In genomic region chr4:43555926-43556325, GRCm38 (mm10) we compare ENCODE assay signal across 34 mouse cellular contexts. TPM values are rescaled to one million over a fixed set of nuclear protein-coding genes. Genes with fewer than 3 reads are reported as not detected.
DNase-seq lines count a peak whose midpoint lies in the region; TF ChIP-seq lines count a peak whose summit lies in the region.
"Had no signal": no experiment of that assay in that cellular context is flagged by ENCODE, and none has a peak within 500 bp of the region (broad histone marks: within the 10 kb centered on the region; RNA-seq: fewer than 3 reads in every experiment).

No protein-coding gene starts in this region.

- peaks cover 8% of the 10 kb centered on the region; the same call in 1 of the 2 replicates for H3K4me1 ChIP-seq in cerebellum, adult 2 months (ENCODE audit: control insufficient read depth, insufficient read depth, low read length)
- H3K4me1 ChIP-seq in lung, adult 2 months (ENCODE audit: control insufficient read depth, insufficient read depth, low read length): peaks cover 18% of the 10 kb centered on the region

- H3K27me3 ChIP-seq in myocyte (ENCODE audit: control insufficient read depth, insufficient read depth, insufficient read length): no peaks in the 10 kb centered on the region
- H3K27me3 ChIP-seq in cerebellum, adult 2 months (ENCODE audit: control insufficient read depth, insufficient read depth, low read length): no peaks in the 10 kb centered on the region
- H3K27me3 ChIP-seq: embryonic facial prominence, embryonic 12.5 days; forebrain, embryonic 15.5 days; hindbrain, embryonic 12.5 days; intestine, embryonic 15.5 days; limb, embryonic 15.5 days; neural tube, embryonic 13.5 days had no signal

- H3K27ac ChIP-seq in macrophage: peak overlapping the region; percentile 97
- H3K27ac ChIP-seq in cerebellum, adult 2 months (ENCODE audit: insufficient read depth, low read length): no peak overlapping the region
- H3K27ac ChIP-seq: embryonic facial prominence, embryonic 12.5 days; forebrain, embryonic 15.5 days; hindbrain, embryonic 12.5 days; hindbrain, postnatal 0 days; intestine, embryonic 15.5 days; kidney, postnatal 0 days; limb, embryonic 10.5 days; limb, embryonic 15.5 days; neural tube, embryonic 13.5 days had no signal

- 32% methylated on average over 7 of the region's 7 CpGs for WGBS in macrophage (ENCODE audit: missing documents)
- WGBS in cerebellum, adult 2 months: 96% methylated on average over 7 of the region's 7 CpGs
- 91% methylated on average over 7 of the region's 7 CpGs for WGBS in lung, adult 2 months

- DNase-seq in heart, adult 11 months: peak; percentile 92
- no peak for DNase-seq in heart, postnatal 25 days (ENCODE audit: low spot score)
- peak; percentile 52 for DNase-seq in MEL-GATA-1-ER (ENCODE audit: extremely low read depth, low read depth)
- no peak for DNase-seq in cerebellum, adult 2 months
- DNase-seq in lung, adult 2 months: no peak
- DNase-seq: adrenal gland, postnatal 25 days; cerebellum, adult 8-10 months; cerebellum, postnatal 36 days; embryo, embryonic 11 days; heart, postnatal 14 days; kidney, adult 2 months; kidney, postnatal 4 days; thymus, postnatal 14 days had no signal

- intact Hi-C loops in heart, postnatal 25 days (cut with DNase I): loop anchor here (5.0 kb wide), 1 partner anchor 114 kb away; the partner anchor contains the start of gene Tesk1

- TF ChIP-seq POLR2A in myocyte (IDR thresholded peaks at IDR 0.05; ENCODE audit: insufficient read length, low read depth): no peak
- no peak for TF ChIP-seq POLR2A in cerebellum, adult 2 months (IDR thresholded peaks at IDR 0.05; ENCODE audit: borderline replicate concordance, insufficient read depth, low read length)
- TF ChIP-seq POLR2A in lung, adult 2 months (IDR thresholded peaks at IDR 0.05; ENCODE audit: borderline replicate concordance, extremely low read depth, low read depth, low read length): no peak

- H3K36me3 ChIP-seq in macrophage (ENCODE audit: inconsistent target): peaks cover 63% of the 10 kb centered on the region
- peaks cover 59% of the 10 kb centered on the region for H3K36me3 ChIP-seq in myocyte (ENCODE audit: control insufficient read depth, insufficient read depth)

- no peak overlapping the region for H3K4me3 ChIP-seq in macrophage (ENCODE audit: inconsistent target)
- no peak overlapping the region for H3K4me3 ChIP-seq in myocyte
- no peak overlapping the region for H3K4me3 ChIP-seq in cerebellum, adult 2 months (replicated peaks; ENCODE audit: insufficient read depth, low read depth, low read length)
- no peak overlapping the region for H3K4me3 ChIP-seq in lung, adult 2 months (replicated peaks; ENCODE audit: extremely low read depth, low read depth, low read length)
- H3K4me3 ChIP-seq: embryonic facial prominence, embryonic 12.5 days; forebrain, embryonic 15.5 days; hindbrain, embryonic 12.5 days; intestine, embryonic 15.5 days; limb, embryonic 10.5 days; limb, embryonic 15.5 days; neural tube, embryonic 13.5 days had no signal

- H3K4me2 ChIP-seq in myocyte (ENCODE audit: low read depth): no peak overlapping the region
- H3K4me2 ChIP-seq: embryonic facial prominence, embryonic 12.5 days; forebrain, embryonic 15.5 days; hindbrain, embryonic 12.5 days; intestine, embryonic 15.5 days; limb, embryonic 15.5 days; midbrain, embryonic 11.5 days; neural tube, embryonic 13.5 days had no signal

- H3K79me2 ChIP-seq in macrophage (ENCODE audit: inconsistent target): peaks cover 100% of the 10 kb centered on the region
- peaks cover 39% of the 10 kb centered on the region for H3K79me2 ChIP-seq in myocyte (ENCODE audit: control insufficient read depth, insufficient read depth)

- no peak for TF ChIP-seq CTCF in cerebellum, adult 2 months (IDR thresholded peaks at IDR 0.05; ENCODE audit: borderline replicate concordance, insufficient read depth, low read depth, low read length)
- no peak for TF ChIP-seq CTCF in lung, adult 2 months (IDR thresholded peaks at IDR 0.05; ENCODE audit: insufficient read depth, low read length)

- no peak overlapping the region for H3ac ChIP-seq in myocyte (ENCODE audit: control insufficient read depth, insufficient read length)

TF ChIP-seq in myocyte, 11 proteins besides CTCF, POLR2A, EP300 and RAD21:
- TF ChIP-seq TCF3 (IDR thresholded peaks at IDR 0.05; ENCODE audit: insufficient read length, low read depth): no peak
- no peak for TF ChIP-seq SRF (IDR thresholded peaks at IDR 0.05; ENCODE audit: control insufficient read depth, insufficient read length, low read depth)
- peak; percentile 17 for TF ChIP-seq POLR2AphosphoS2 (IDR thresholded peaks at IDR 0.05; ENCODE audit: insufficient read length, low read depth)
- TF ChIP-seq E2F4 (IDR thresholded peaks at IDR 0.05; ENCODE audit: insufficient read depth): no peak
- TF ChIP-seq MYOG (IDR thresholded peaks at IDR 0.05; ENCODE audit: control insufficient read depth in 1 of 3, insufficient read depth in 1 of 3, insufficient read length in 2 of 3, low read depth in 2 of 3): no peak

RNA-seq across cellular contexts. Expression of gene Creb3, which starts 6.2 kb away (rescaled TPM):
- total RNA-seq in heart, postnatal 25 days (2021): 10 to 100 TPM; 45.8 to 48.3 TPM
- total RNA-seq in macrophage (2018; cell fraction: chromatin; rRNA removed): 100 to 1,000 TPM in 8 of 26 experiments, 10 to 100 TPM in 18; 29.0 to 168 (median 80.2) TPM
- total RNA-seq in macrophage (2018; cell fraction: cytosol; rRNA removed): 10 to 100 TPM; 35.3 to 65.4 (median 48.7) TPM
- 100 to 1,000 TPM in 1 of 26 experiments, 10 to 100 TPM in 25; 29.3 to 118 (median 53.9) TPM for total RNA-seq in macrophage (2018; cell fraction: nucleus; rRNA removed)
- polyA plus RNA-seq in macrophage (2018) (33.3 to 58.6 TPM (median 47.6 TPM) in 3 replicates), myocyte (2012; fragmentation: generic; extraction: Trizol) (73.9 TPM)
- polyA plus RNA-seq in cerebellum, adult 2 months (2012; rRNA removed): 70.4 and 71.2 TPM in 2 replicates
- polyA plus RNA-seq in lung, adult 2 months (2012; rRNA removed): 86.4 and 95.1 TPM in 2 replicates

RNA-seq across cellular contexts. Expression of gene Tln1, which starts 6.6 kb away (rescaled TPM):
- total RNA-seq in heart, postnatal 25 days (2021): 100 to 1,000 TPM; 115 to 124 TPM
- 100 to 1,000 TPM; 371 to 915 (median 599) TPM for total RNA-seq in macrophage (2018; cell fraction: chromatin; rRNA removed)
- 100 to 1,000 TPM; 102 to 313 (median 224) TPM for total RNA-seq in macrophage (2018; cell fraction: cytosol; rRNA removed)
- 1,000 to 10,000 TPM in 1 of 26 experiments, 100 to 1,000 TPM in 25; 373 to 1,005 (median 515) TPM for total RNA-seq in macrophage (2018; cell fraction: nucleus; rRNA removed)
- polyA plus RNA-seq in macrophage (2018): 179 to 305 TPM (median 276 TPM) in 3 replicates
- 225 TPM for polyA plus RNA-seq in myocyte (2012; fragmentation: generic; extraction: Trizol)
- 48.8 and 53.9 TPM in 2 replicates for polyA plus RNA-seq in cerebellum, adult 2 months (2012; rRNA removed)
- polyA plus RNA-seq in lung, adult 2 months (2012; rRNA removed): 179 and 197 TPM in 2 replicates

RNA-seq across cellular contexts. Expression of gene Rgp1, which starts 22.6 kb away (rescaled TPM):
- total RNA-seq in heart, postnatal 25 days (2021): 10 to 100 TPM; 29.5 to 36.7 TPM
- total RNA-seq in macrophage (2018; cell fraction: chromatin; rRNA removed): 100 to 1,000 TPM in 3 of 26 experiments, 10 to 100 TPM in 23; 18.8 to 127 (median 60.4) TPM
- 10 to 100 TPM; 12.4 to 25.8 (median 19.7) TPM for total RNA-seq in macrophage (2018; cell fraction: cytosol; rRNA removed)
- 10 to 100 TPM; 16.6 to 67.8 (median 38.6) TPM for total RNA-seq in macrophage (2018; cell fraction: nucleus; rRNA removed)
- polyA plus RNA-seq in macrophage (2018) (17.6 to 45.0 TPM (median 21.9 TPM) in 3 replicates), myocyte (2012; fragmentation: generic; extraction: Trizol) (28.6 TPM)
- polyA plus RNA-seq in cerebellum, adult 2 months (2012; rRNA removed): 30.3 and 39.2 TPM in 2 replicates
- polyA plus RNA-seq in lung, adult 2 months (2012; rRNA removed): 39.0 and 47.3 TPM in 2 replicates

RNA-seq across cellular contexts. Expression of gene Gba2, which starts 22.7 kb away (rescaled TPM):
- total RNA-seq in heart, postnatal 25 days (2021): 10 to 100 TPM; 13.5 to 14.3 TPM
- 10 to 100 TPM in 18 of 26 experiments, 1 to 10 TPM in 8; 2.7 to 52.8 (median 21.1) TPM for total RNA-seq in macrophage (2018; cell fraction: chromatin; rRNA removed)
- 10 to 100 TPM in 2 of 26 experiments, 1 to 10 TPM in 24; 3.1 to 11.9 (median 7.6) TPM for total RNA-seq in macrophage (2018; cell fraction: cytosol; rRNA removed)
- total RNA-seq in macrophage (2018; cell fraction: nucleus; rRNA removed): 10 to 100 TPM in 17 of 26 experiments, 1 to 10 TPM in 9; 4.5 to 31.6 (median 15.2) TPM
- polyA plus RNA-seq in macrophage (2018) (5.4 to 9.2 TPM (median 8.6 TPM) in 3 replicates), myocyte (2012; fragmentation: generic; extraction: Trizol) (5.9 TPM)
- polyA plus RNA-seq in cerebellum, adult 2 months (2012; rRNA removed): 79.8 and 80.0 TPM in 2 replicates
- polyA plus RNA-seq in lung, adult 2 months (2012; rRNA removed): 19.4 and 26.0 TPM in 2 replicates

RNA-seq across cellular contexts. Expression of gene Msmp, which starts 28.4 kb away (rescaled TPM):
- total RNA-seq in heart, postnatal 25 days (2021): under 1 TPM in 1 of 2 experiments, not detected in 1; 0.60 TPM
- not detected for total RNA-seq in macrophage (2018; cell fraction: chromatin; rRNA removed)
- total RNA-seq in macrophage (2018; cell fraction: cytosol; rRNA removed): not detected
- not detected for total RNA-seq in macrophage (2018; cell fraction: nucleus; rRNA removed)
- polyA plus RNA-seq in macrophage (2018) (not detected in 3 replicates), myocyte (2012; fragmentation: generic; extraction: Trizol) (not detected)
- polyA plus RNA-seq in cerebellum, adult 2 months (2012; rRNA removed): not detected in 2 replicates
- polyA plus RNA-seq in lung, adult 2 months (2012; rRNA removed): 0.24 TPM in 1 of 2 replicates, not detected in the other
- total RNA-seq: G1E; gastrocnemius, adult 8-10 months; gastrocnemius, postnatal 4 days; heart, postnatal 14 days; hindbrain, postnatal 0 days; layer of hippocampus, adult 8-10 months; left cerebral cortex, postnatal 10 days had no signal
- polyA plus RNA-seq: frontal cortex, adult 2 months; G1E; heart, embryonic 14.5 days; liver, embryonic 16.5 days; neural tube, embryonic 13.5 days; urinary bladder, adult 2 months had no signal

Comparison
In these comparisons a context has a peak if more than half of its experiments do, and no peak if none do; other contexts are left out.
1. DNase-seq: peak in heart, adult 11 months (single experiment) and MEL-GATA-1-ER (single experiment); none in heart, postnatal 25 days (single experiment), cerebellum, adult 2 months (0 of 2) and lung, adult 2 months (single experiment).